Mouse (Mus musculus) gastrocnemius, adult 8-10 months (tissue): ENCODE measurements around the gene Cfap299. TPM values are rescaled to one million over a fixed set of nuclear protein-coding genes. Genes with fewer than 3 reads are reported as not detected.
"Not testable (repeated sequence)": the region's sequence is repeated elsewhere in the genome, so short reads cannot be mapped to it uniquely, and the experiment has no call there.

ENCODE experiments used
- DNase-seq, 2 experiments: peaks; one replicate each; pipeline ENCODE4 v3.0.0; 2022; ENCODE audit warnings: low spot score in 2 of 2
- total RNA-seq, 4 experiments: library from RNA; stranded (reverse); gene quantifications; 2 replicates each; pipeline ENCODE4 v1.2.4; 2022

Gene Cfap299
- total RNA-seq, 4 experiments from 2014 or later: not detected

DNA sequence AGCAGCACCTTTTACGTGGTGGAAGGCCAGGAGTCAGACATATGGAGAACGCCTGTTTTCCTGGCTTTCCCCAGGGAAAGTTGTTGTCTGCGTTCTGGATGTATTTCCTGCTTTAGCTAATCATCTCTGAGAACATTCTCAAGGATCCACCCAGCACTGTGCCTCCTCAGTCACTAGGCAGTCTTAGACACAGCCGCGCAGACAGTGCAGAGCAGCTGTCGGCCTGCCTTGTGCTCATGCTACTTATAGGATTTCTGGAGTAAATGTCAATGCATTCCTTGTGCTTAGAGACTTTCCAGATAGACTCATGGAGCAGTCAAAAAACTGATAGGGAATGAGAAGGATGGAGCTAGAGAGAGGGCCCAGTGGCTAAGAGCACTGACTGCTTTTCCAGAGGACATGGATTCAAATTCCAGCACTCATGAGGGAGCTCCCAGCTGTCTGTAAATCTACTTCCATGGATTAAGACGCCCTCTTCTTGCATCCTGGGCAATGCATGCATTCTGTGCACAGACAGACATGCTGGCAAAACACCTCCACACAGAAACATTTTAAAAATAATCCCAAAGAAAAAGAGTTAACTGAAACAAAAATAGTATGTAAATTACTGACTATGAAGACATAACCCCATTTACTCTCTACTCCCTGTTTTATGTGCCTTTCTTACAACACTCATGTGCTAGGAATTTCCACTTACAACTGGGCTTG, 193.3 kb downstream of the Cfap299 start:
- no peak for DNase-seq

DNA sequence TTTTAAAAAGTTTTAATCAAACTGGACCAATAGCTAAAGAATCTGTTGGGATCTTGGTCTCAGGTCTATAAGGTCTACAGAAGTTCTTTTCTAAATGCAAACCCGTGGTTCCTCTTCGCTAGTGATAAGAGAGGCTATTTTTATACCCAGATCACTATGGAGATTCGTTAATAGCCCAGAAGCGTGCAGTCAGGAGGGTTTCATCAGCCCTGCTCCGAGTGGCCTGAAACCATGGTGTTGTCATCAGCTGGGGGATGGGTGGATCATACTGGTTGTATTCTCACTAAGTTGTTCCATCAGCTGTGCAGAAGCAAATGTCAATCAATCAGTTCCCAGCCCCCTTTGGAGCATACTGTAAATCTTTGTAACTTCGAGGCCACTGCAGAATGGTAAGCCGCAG, 193.9 kb downstream of the Cfap299 start:
- no peak for DNase-seq

DNA sequence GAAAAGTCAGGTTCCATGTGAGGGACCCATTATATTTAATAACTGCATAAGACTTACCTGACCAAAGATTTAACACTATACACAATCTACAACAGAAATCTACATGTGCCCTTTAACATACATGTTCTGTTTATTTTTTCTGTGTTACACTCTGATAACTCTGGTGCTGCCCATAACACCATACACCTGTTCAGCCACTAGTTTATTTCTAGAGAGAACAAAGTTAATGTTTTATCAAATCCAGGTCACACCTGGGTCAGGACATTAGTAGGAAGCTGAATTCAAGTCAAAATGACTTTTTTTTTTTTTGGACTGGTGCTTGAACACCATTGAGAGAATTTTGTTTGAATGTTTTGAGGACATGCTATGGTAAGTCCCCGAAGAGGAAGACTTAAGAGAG, 194.7 kb downstream of the Cfap299 start:
- no peak for DNase-seq

DNA sequence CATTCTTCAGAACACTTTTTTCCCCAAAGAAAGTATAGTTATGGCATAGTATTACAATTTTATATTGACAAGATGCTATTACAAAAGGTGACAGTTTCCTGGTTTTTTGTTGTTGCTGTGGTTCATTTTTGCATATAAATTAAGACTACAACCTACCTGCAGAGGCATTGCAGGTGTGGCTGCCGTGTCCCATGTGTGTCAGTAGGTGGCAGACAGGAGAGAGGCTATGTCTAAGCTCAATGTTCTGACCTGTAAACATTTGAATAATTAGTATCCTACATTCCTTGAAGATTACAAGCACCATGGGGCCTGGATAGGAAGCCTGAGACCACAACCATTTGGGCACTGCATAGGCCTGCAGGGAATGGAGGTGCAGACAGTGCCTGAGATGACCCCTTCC, 212.2 kb downstream of the Cfap299 start:
- DNase-seq: no peak

DNA sequence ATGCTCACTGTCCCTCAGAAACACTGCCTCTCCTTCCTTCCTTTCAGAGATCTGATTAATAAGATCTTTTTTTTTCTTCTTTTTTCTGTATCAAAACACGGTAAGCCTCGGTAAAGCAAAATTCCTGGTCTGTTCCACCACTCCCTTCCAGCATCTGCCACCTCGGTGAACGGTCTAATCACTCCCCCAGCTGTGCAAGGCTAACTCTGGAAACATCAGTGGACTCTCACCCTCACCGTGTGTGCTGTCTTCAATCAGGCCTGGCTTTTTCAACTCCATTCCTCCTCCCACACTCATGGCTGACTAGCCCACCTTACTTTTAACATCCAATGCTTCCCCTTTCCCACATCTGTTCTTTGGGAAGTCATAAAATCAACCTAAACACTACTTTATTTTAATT, 221.2 kb downstream of the Cfap299 start:
- DNase-seq: no peak

DNA sequence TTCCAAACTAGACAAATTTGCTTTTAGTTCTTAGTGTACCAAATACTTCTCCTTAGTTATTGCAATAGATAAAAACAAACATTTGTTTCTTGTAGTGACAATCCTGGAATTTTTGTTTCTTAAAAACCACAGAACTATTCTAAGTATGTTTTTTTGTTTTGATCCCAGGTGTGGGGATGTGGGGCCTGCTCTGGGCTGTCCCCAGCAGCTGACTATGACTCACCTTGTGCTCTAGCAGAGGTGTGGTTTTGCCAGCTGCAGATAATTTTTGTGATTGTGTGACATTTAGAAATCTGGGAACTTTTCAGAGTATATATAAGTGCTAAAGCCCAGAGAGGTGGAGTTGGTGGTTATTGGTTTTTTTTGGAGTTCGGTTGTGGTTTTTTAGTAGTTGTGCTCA, 221.8 kb downstream of the Cfap299 start:
- DNase-seq: no peak

DNA sequence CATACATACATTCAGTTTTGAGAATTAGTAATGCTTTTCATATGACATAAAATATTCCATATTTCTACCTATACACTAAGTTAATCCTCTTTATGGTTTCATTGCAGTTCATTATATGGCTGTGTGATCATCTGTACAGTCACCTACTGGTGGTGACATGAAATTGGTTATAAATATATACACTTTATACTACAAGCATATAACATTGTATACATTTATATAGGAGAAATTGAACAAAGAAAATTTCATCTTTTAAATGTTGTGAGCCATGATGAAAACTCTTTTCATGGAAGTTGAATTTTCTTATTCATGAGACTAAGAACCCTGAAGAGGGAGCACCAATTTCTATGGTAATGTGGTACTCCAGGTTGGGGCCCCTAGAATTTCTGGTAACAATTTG, 223.3 kb downstream of the Cfap299 start, which contains the start of gene Gm11111:
TSS of gene Gm11111 (plus strand) at position 301 of the 400 bp plus-strand sequence.
- DNase-seq: no peak

DNA sequence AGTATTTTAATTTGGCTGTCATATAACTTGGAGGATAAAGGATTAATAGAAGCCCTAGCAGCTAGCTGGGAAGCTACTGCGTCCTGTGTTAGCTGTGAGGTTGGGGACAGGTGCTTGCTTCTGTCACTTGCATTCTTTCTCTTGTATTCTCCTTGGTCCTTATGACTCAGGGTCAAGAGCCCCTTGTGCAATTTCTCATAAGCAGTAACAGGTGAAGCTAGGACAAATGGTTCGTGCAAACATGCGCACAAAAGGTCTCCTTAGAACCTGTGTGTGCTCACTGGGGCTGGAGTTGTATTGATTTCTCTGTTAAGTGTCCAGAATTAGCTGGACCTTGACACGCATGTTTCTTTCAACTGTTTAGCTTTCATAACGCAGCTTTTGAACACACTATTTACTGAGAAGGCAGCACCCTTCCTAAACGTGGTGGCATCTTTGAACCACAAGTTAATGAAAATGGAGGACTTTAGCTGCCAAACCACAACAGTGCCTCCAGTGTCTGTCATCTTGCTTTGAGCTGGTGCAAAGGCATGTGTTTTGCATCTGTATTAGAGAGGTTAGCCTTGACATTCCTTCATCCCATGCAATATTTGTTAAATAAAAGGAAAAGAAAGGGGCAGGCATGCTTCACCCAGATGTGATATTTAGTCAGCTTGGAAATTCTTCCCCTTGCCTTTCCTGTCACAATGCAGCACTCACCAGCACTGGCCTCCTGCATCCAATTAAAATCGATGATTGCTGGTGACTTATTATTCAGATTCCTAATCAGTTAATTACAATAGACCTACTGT, 223.9 kb downstream of the Cfap299 start:
- DNase-seq: no peak

DNA sequence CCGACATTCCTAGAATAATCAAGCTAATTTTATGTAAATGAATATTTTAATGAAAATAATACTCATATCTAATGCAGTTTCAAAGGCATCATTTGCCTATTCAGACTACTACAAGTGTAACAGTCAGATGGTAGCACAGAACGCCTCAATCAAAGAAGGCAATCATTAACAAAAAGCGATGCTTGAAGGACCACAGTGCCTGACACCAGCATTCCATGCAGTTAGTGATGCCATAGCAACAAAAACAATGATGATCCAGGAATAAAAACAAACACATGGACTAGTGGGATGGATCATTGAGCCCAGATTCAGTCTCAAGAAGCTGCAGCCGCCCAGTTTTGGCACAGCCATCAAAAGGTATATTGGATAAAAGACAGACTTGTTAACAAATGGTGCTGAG, 232.2 kb downstream of the Cfap299 start:
- DNase-seq: no peak

DNA sequence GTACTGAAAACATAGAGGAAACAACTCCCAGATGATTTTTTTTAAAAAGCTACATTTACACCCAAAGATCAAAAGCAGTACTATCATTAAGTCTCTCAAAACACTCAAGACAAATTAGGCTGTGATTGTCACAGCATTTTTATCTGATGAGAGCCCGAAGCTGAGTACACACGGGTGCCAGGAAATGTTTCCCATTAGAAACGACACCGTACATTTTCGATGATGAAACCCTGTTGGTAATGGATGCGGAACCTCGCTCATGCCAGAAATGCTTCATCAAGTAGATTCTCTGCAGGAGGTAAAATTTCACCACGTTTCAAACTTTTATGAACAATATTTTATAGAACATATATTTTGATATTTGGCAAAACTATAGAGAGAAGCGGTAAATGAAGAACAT, 233.7 kb downstream of the Cfap299 start:
- no peak for DNase-seq

DNA sequence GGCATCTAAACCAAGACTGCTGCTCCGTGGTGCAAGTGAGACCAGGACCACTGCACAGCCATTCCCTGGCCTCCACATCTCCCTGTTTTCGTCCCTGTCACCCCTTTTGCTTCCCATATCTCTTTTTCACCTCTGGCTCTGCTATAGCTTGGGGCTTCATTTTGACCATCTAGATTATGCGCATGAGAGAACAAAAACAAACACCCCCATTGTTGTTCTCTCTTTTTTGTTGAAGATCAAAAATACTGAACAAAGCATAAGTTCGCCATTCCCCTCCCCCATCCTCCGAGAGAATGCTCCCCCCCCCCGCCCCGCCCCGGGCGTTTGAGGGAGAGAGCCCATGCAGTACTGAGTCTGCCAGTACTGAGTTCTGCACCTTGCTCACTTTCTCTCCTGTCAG, 234.7 kb downstream of the Cfap299 start:
- no peak for DNase-seq

DNA sequence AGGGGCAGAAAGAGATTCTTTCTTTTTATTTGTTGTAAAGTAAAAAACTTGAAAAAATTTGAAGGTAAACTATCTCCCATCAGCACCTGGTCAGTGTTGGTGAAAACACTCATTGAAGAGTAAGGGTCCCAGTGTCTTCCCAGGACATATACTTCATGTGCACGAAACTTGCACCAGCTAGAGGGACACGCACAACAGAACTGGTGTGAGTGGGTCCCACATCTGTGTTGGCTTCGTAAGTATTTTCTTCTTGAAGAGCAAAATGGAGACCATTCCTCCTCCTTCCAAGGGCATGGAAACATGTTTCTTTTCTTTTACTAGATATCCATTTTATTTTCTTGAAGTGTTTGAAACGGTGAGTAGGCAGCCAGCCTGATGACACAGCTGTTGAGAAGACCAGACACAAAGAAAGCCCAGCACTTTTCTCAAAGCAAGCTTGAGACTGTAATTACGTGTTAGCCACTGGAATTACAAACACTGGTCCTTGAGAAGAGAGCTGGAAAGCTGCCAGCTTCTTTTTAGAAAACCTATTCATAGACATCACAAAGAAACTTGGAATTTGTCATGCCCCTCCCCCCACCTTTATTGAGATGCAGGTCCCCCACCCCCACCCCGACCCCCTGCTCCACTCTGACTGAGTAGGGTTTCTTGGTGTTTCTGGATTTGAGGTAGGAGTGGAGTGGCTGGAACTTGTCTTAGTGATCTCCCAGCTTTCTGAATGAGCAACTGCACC, 237.5 kb downstream of the Cfap299 start:
- no peak for DNase-seq

DNA sequence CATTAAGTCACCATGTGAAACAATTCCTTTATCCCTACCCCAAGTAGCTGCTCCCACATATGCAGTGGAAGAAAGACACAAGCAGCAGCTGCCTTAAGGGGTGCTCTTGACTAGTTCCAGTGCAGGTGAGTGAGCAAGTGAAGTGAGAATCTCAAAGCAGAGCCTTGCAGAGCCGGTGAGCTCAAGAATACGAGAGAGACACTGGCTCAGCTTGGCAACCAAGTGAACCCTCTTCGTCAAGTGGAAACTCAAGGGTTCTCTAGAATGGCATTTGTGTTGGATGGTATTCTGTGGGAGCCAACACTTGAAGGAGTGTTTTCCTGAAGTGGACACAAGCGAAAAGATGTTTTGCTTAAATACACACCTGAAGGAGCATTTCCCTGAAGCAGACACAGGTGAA, 239.4 kb downstream of the Cfap299 start:
- DNase-seq: no peak

DNA sequence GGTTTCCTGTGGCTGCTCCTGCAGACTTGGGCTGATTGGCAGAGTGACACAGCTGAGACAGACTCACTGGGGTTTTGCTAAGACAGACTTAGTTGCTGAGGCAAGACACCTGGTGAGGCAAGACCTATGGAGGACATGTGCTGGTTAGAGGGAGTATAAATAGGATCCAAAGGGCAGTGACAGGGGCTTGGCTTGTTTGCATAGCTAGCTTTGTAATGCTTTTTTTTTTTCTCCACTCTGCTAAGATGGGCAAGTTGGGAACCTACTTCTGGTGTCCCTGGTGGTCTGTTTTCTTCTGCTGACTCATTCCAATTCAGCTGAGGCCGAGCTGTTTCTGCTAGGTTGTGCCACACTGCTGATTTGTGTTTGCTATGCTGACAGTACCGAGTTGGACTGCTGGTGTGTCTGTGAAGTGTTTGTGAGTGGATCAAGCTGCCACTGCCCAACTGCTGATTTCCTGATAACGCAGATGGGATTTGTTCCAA, 240.0 kb downstream of the Cfap299 start:
- DNase-seq: no peak

DNA sequence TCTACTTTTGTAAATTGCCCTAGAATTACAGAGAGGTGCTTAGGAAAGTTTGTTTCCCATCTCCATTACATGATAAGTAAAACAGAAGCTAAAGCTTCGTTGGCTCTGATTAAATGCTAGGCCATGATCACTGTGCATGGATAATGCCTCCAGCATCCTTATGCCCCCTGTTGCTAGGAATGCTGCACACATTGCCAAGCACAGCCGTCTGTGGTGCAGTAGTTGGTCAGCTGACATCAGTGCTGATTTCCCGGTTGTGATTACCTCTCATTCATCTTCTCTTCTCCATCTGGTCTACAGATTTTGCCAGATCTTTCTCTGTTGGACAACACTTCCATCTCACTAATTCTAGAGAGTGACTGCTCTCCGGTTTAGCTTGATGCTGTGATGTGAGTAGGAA, 243.3 kb downstream of the Cfap299 start:
- DNase-seq: no peak

DNA sequence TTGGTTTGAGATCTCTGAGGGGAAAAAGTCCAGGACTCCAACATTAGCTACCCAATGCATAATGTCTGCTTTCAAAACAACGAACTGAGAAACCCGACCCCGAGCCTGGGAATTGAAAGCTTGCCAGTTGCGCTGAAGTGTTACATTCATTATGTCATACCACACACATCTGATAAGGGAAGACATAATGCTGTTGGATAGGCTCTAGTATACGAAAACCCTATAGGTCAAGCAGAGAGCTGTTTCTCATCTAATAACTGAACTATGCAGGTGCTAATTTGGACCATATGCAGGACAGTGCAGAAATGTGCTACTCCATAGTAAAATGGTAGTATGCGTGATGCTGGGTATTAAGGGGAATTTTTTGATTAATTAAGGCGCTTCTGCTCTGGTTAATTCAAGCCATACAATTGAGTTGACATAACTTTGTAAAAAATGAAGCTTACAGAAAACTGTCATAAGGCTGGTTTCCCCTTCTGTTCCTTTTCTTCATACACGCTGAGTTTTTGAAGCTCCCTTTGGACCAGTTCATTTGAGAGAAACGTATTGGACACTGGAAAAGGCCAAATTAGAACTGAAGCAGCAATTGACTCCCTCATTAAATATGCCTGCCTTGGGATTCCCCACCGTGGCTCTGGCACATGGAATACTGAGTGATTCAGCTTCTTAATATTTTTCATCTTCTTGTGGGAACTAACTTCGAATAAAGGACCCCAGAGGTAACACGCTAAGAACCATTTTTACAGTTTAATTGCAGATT, 245.8 kb downstream of the Cfap299 start:
- no peak for DNase-seq

DNA sequence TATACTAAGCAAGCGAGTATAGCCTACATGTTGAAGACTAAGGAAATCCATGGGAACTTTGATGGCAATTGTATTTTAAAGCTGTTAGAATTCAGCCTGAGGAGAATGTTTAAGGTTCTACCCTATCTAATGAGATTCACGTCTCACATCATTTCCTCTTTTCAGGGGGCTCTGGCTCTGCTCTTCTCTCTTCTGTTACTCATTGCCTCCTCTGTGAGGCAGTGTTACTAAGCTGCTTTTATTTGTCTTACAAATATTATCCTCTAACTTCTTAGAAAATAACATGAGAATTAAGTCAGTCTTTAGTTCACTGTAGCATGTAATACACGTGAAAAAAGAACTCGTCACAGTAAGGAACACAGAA, 246.3 kb downstream of the Cfap299 start:
- no peak for DNase-seq

DNA sequence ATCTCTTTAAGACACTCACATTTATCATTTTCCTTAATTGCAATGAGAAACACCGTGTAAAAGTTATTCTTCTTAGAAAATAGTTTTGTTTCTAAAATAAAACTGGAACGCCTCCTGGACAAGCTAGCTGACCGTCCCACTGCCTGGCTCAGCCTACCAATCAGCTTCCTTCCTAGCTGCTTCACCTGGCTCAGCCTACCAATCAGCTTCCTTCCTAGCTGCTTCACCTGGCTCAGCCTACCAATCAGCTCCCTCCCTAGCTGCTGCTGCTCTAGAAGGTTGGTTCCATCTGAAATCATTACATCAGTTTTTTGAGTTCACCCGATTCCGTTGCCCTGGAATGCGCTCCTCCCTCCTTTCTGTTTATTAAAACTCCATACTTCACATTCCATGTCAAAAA, 247.4 kb downstream of the Cfap299 start:
- DNase-seq: not testable (repeated sequence)

DNA sequence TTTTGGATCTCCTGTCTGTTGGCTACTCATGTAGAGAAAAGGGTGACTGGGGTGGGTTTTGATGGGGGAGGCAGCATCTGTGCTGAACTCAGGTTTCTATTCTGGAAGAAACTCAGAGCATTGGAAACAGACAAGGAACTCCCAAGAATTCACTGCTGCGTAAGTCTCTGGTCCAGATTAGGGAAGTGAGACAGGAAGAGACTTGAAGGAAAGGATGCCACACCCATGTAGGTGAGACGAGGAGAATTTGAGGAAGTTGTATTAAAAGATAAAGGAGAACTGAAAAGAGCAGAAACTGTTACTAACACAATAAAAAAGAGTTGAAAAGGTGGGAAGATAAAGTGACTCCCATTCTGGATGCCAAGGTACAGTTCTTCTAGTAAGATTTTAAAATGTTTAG, 249.3 kb downstream of the Cfap299 start:
- no peak for DNase-seq

DNA sequence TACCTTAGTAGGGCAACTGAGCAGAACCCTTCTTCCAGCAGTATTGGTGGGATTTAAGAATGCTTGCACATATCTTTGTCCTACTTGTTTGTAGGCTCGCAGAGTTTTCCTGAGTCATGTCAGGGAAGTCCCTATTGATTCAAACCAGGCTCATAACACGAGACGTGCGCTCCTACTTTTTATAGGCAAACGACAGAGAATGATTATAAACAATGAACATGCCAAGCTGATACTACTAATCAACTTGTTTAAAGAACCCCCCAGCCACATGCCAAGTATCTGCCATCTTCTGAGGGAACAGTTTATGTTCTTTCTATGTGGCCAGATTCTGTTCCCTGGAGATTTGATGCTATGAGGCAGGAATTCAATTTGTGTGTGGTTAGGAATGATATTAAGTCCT, 251.7 kb downstream of the Cfap299 start:
- no peak for DNase-seq

DNA sequence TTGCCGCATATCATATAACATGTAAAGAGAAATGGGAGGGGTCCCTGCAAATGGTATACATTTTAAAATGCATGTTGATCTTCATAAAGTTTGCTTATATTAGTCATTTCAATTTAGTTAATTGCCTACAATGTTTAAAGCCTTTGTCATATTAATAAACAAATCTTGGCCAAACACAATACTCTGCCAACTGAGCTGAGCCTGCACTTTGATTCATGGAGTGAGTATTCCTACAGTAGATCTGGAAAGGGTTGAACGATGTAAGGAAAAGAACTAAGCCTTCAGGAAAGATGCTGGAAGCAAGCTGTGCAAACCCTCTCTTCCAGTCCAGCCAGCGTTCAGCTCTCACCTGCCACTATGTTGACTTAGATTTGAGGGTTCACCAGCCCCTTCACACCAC, 252.9 kb downstream of the Cfap299 start:
- no peak for DNase-seq

DNA sequence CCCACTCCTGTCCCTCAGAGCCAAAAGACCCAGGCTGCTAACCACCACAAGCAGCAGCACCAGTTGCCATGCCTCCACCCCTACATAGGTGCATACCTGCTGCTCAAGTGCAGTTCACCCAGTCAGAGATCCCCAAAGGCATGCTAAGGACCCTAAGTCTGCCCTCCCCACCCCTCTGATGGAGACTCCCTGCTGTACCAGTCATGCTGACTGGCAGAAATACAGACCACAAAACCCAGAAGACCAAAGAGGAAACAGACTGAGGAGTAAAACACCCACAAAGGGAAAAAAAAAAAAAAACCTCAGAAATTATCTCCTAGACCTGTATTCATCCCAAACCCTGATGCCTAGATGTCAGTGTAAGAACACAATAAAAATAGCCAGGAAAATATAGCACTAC, 256.8 kb downstream of the Cfap299 start:
- DNase-seq: no peak
